Mouse (Mus musculus) limb, embryonic 14.5 days (tissue): ENCODE measurements around the gene Gm9944. TPM values are rescaled to one million over a fixed set of nuclear protein-coding genes. Genes with fewer than 3 reads are reported as not detected.

Experiments
- ATAC-seq: fragments of 200-750 bp; cut with Nextera tagmentation; 2 replicates; pipeline ENCODE4 v1.8.0; 2017; ENCODE audit warnings: low read depth, moderate number of reproducible peaks, moderate TSS enrichment; ENCODE audit not compliant: low FRiP score
- DNase-seq: peaks from one replicate; pipeline ENCODE4 v3.0.0-alpha.2; 2015; ENCODE audit warnings: low spot score
- H3K27ac ChIP-seq: fragments of 300-500 bp; sonication (generic); replicated peaks from 2 replicates; pipeline ENCODE4 v1.5.1; 2014; ENCODE audit warnings: low read depth, mild to moderate bottlenecking, low read length, moderate library complexity, mixed read lengths
- H3K27me3 ChIP-seq: fragments of 300-500 bp; sonication (generic); 2 replicates; pipeline ENCODE4 v1.6.1; 2014; ENCODE audit warnings: low read length, mixed read lengths; ENCODE audit not compliant: control insufficient read depth, insufficient read depth
- H3K36me3 ChIP-seq: fragments of 300-500 bp; sonication (generic); 2 replicates; pipeline ENCODE4 v1.6.1; 2014; ENCODE audit warnings: mild to moderate bottlenecking, low read length, moderate library complexity, mixed read lengths; ENCODE audit not compliant: control insufficient read depth, insufficient read depth
- H3K4me1 ChIP-seq: fragments of 300-500 bp; sonication (generic); 2 replicates; pipeline ENCODE4 v1.6.1; 2014; ENCODE audit warnings: antibody characterized with exemption, low read length, mixed read lengths; ENCODE audit not compliant: control insufficient read depth, insufficient read depth
- H3K4me2 ChIP-seq: fragments of 300-500 bp; sonication (generic); replicated peaks from 2 replicates; pipeline ENCODE4 v1.6.1; 2014; ENCODE audit warnings: low read depth, mild to moderate bottlenecking, low read length, moderate library complexity; ENCODE audit not compliant: severe bottlenecking
- H3K4me3 ChIP-seq: fragments of 300-500 bp; sonication (generic); replicated peaks from 2 replicates; pipeline ENCODE4 v1.5.1; 2014; ENCODE audit warnings: low read length
- H3K9ac ChIP-seq: fragments of 300-500 bp; sonication (generic); 2 replicates; pipeline ENCODE4 v1.6.1; 2014; ENCODE audit warnings: mild to moderate bottlenecking, low read depth, low read length, moderate library complexity; ENCODE audit not compliant: severe bottlenecking
- H3K9me3 ChIP-seq: fragments of 300-500 bp; sonication (generic); 2 replicates; pipeline ENCODE4 v1.6.1; 2016; ENCODE audit warnings: low read length; ENCODE audit not compliant: control insufficient read depth
- POLR2A ChIP-seq: fragments of 200-500 bp; IDR thresholded peaks from 2 replicates; pipeline ENCODE4 v1.8.0; 2012; ENCODE audit warnings: inconsistent platforms, mild to moderate bottlenecking, moderate library complexity, borderline replicate concordance; ENCODE audit not compliant: insufficient read depth, insufficient read length; ENCODE audit errors: extremely low read depth
- WGBS: fragments of 180-500 bp; shearing (Covaris S2); extraction: QIAGEN DNeasy Blood & Tissue Kit; methylation state at CpG from one replicate; pipeline ENCODE4 v1.1.7; 2014; 5-methylcytosine and 5-hydroxymethylcytosine counted together
- polyA plus RNA-seq, 2 experiments: library from polyadenylated mRNA; depleted of rRNA in 1 of 2; stranded (reverse) in 1 of 2; unstranded in 1 of 2; fragments of >200 nt; fragmentation: Nextera tagmentation in 1 of 2; extraction: Ambion mirVana in 1 of 2; gene quantifications; 2 replicates each; pipeline versions ENCODE4 v1.2.1 to v1.2.3; 2012 to 2014

The Gm9944 gene
- polyA plus RNA-seq, 2 experiments, result not detected

DNA sequence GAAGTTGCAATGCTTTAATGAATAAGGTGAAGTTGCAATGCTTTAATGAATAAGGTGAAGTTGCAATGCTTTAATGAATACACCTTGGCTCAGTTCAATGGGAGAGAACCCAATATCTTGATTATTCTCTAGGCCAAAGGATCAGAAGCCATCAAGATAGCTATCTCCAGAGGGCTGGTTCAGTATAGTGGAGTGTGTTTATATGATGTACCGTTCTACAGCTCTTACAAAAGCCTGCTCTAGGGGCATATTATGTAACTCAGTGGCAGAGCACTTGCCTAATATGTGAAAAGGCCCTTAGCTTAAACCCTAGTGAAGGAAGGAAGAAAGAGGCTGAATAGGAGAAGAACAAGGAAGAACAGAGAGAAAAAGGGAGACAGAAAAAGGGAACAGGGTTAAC lies 11.5 kb downstream of the Gm9944 start:
- no peak for DNase-seq
- TF ChIP-seq POLR2A, result no peak

DNA sequence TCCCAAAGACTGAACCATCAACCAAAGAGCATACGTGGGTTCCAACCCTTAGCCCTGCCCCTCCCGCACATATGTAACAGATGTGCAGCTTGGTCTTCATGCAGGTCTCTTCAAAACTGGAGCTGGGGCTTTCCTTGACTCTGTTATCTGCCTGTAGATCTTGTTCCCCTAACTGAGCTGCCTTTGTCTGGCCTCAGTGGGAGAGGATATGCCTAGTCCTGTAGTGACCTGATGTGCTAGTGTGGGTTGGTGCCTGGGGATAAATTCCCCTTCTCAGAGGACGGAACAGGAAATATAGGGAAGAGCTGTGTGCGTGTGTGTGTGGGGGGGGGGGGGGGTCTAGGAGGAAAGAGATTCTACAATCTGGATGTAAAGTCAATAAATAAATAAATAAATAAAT lies 12.0 kb downstream of the Gm9944 start:
- Histone ChIP-seq H3K9me3 (no peaks in the 10 kb centered on the region), H3K9ac (no peak overlapping the region), H3K4me1 (no peaks in the 10 kb centered on the region), H3K27me3 (no peaks in the 10 kb centered on the region), H3K4me2 (no peak overlapping the region), H3K27ac (no peak overlapping the region), H3K36me3 (no peaks in the 10 kb centered on the region), H3K4me3 (no peak overlapping the region)
- WGBS, result 96% methylated on average over 4 of the region's 4 CpGs
- ATAC-seq (no peak), DNase-seq (no peak)
- TF ChIP-seq POLR2A, result no peak

More for the DNA sequence above, 11.5 kb downstream of the Gm9944 start:
- H3K9ac ChIP-seq, result no peak overlapping the region
- no peak overlapping the region for H3K4me3 ChIP-seq
- H3K4me2 ChIP-seq, result no peak overlapping the region
- no peaks in the 10 kb centered on the region for H3K27me3 ChIP-seq
- H3K9me3 ChIP-seq, result no peaks in the 10 kb centered on the region
- no peak overlapping the region for H3K27ac ChIP-seq
- no peaks in the 10 kb centered on the region for H3K4me1 ChIP-seq
- WGBS, result 69% methylated on average over 1 of the region's 1 CpGs
- no peaks in the 10 kb centered on the region for H3K36me3 ChIP-seq
- ATAC-seq, result no peak

DNA sequence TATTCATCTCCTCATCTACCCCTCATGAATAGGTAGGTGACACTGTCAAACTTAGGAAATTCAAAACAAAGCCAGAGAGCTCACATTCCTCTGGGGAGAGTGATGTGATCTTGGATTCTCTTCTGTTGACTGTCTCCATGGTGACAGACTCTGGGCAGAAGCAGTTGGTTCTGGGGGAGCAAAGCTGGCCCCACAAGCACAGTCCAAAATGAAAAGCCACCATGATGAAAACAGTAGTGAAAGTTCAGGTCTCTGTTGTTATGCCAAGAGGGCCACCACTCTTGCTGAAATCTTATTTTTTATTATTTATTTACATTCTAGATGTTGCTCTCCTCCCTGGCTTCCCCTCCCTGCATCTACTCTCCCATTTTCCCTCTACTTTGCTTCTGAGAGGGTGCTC lies 14.4 kb downstream of the Gm9944 start, which contains the start of gene 1700012P22Rik:
Gene 1700012P22Rik (minus strand): TSS at position 101 of the 400 bp plus-strand sequence.
- Histone ChIP-seq H3K4me3 (no peak within 1 kb of the TSS), H3K4me2 (no peak within 1 kb of the TSS), H3K27me3 (no peaks in the 10 kb centered on the region), H3K9ac (no peak within 1 kb of the TSS), H3K9me3 (no peaks in the 10 kb centered on the region), H3K4me1 (no peaks in the 10 kb centered on the region), H3K27ac (no peak within 1 kb of the TSS), H3K36me3 (no peaks in the 10 kb centered on the region)
- DNase-seq (no peak), ATAC-seq (no peak)
- TF ChIP-seq POLR2A, result no peak

DNA sequence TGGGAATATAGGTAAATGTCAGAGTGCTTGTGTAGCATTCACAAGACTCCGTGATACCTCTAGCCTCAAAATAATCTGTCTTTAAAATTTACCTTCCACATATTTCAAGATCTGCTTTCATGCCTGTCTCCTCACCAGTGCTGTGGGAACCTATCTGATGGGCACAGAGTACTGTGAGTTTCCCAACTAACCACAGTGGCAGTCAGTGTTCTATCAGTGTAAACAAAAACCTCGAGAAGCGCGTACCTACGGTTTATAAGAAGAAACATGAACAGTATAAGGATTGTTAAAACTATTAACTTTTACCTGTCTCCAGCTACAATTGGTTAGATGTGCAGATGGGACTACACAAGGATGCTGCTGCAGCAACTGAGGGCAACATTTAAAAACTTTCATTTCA lies 19.9 kb downstream of the Gm9944 start:
- Histone ChIP-seq H3K27ac (no peak overlapping the region), H3K4me2 (no peak overlapping the region), H3K9ac (no peak overlapping the region), H3K4me1 (no peaks in the 10 kb centered on the region), H3K9me3 (no peaks in the 10 kb centered on the region), H3K27me3 (no peaks in the 10 kb centered on the region), H3K36me3 (no peaks in the 10 kb centered on the region), H3K4me3 (no peak overlapping the region)
- no peak for TF ChIP-seq POLR2A
- ATAC-seq (no peak), DNase-seq (no peak)
- WGBS, result 92% methylated on average over 5 of the region's 5 CpGs

DNA sequence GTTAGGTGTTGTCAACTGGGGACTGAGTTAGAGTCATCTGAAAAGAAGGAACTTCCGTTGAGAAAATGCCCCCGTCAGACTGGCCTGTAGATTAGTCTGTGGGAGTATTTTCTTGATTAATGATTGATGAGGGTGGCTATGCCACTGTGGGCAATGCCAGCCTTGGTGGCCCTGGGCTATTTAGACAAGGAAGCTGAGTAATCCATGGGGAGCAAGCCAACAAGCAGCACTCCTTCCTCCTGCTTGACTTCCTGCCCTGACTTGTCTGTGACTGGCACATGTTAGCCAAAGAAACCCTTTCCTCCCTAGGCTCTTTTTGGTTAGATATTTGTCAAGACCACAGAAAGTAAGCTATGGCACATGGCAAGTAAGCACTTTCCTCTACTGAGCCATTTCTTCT lies 22.4 kb downstream of the Gm9944 start:
- Histone ChIP-seq H3K9ac (no peak overlapping the region), H3K4me2 (no peak overlapping the region), H3K27ac (no peak overlapping the region), H3K27me3 (no peaks in the 10 kb centered on the region), H3K36me3 (no peaks in the 10 kb centered on the region), H3K4me3 (no peak overlapping the region), H3K9me3 (no peaks in the 10 kb centered on the region), H3K4me1 (no peaks in the 10 kb centered on the region)
- no peak for ATAC-seq
- DNase-seq, result no peak
- TF ChIP-seq POLR2A, result no peak
- WGBS, result 88% methylated on average over 2 of the region's 2 CpGs

DNA sequence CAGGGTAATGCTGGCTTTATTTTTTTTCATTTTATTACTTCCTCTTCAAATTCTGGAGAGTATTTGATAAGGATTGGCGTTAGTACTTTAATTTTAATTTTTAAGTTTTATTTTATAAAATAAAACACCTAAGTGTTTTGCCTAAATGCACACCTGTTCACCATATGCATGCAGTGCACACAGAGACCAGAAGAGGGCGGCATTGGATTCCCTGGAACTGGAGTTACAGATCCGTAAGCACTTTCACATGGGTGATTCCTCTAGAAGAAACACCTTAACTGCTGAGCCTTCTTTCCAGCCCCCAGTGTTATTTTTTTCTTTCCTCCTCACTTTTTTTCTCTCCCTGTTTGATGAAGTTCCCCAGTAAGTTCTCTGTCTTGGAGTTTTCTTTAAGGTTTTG lies 24.2 kb downstream of the Gm9944 start:
- Histone ChIP-seq H3K4me1 (no peaks in the 10 kb centered on the region), H3K4me2 (no peak overlapping the region), H3K36me3 (no peaks in the 10 kb centered on the region), H3K27me3 (no peaks in the 10 kb centered on the region), H3K9ac (no peak overlapping the region), H3K27ac (no peak overlapping the region), H3K4me3 (no peak overlapping the region), H3K9me3 (no peaks in the 10 kb centered on the region)
- DNase-seq, result no peak
- no peak for TF ChIP-seq POLR2A
- WGBS, result 17% methylated on average over 3 of the region's 3 CpGs
- no peak for ATAC-seq
